Mouse (Mus musculus): ENCODE results near the gene Erich4.
A peak's percentile ranks its signal among the peaks of the same experiment; 100 is the strongest.

Gene Erich4

DNA sequence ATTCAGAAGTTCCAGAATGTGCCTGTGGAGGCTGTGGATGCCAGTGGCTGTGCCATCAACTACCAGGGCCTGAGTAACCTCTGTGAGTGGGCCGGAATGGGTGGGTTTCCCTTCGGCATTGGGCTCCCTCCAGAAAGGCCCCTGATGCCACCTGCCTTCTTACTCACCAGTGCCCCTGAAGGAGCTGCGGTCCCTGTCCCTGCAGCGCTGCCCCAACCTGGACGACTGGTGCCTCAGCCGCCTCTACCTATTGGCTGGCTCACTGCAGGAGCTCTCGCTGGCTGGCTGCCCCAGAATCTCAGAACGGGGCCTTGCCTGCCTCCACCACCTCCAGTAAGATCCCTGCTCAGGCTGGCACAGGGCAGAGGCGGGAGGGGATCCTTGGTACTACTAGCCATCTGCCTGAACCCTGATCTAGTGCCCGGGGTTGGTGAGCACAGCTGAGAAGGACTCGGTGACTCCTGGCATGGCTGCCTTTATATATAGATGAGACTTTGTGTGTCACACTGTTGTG, 8.2 kb upstream of the Erich4 start:
- DNase-seq (ENCODE audit: low spot score): no peak

- DNase-seq (ENCODE audit: low spot score): no peak
Measured at GRCm38 (mm10) chr7:25620751-25621150, 5.1 kb upstream of the Erich4 start.

GRCm38 (mm10) chr7:25620101-25620500, 4.4 kb upstream of the Erich4 start:
- no peak for DNase-seq (ENCODE audit: low spot score)

- no peak for DNase-seq (ENCODE audit: low spot score)
Measured at GRCm38 (mm10) chr7:25619722-25619991, 4.0 kb upstream of the Erich4 start.

DNA sequence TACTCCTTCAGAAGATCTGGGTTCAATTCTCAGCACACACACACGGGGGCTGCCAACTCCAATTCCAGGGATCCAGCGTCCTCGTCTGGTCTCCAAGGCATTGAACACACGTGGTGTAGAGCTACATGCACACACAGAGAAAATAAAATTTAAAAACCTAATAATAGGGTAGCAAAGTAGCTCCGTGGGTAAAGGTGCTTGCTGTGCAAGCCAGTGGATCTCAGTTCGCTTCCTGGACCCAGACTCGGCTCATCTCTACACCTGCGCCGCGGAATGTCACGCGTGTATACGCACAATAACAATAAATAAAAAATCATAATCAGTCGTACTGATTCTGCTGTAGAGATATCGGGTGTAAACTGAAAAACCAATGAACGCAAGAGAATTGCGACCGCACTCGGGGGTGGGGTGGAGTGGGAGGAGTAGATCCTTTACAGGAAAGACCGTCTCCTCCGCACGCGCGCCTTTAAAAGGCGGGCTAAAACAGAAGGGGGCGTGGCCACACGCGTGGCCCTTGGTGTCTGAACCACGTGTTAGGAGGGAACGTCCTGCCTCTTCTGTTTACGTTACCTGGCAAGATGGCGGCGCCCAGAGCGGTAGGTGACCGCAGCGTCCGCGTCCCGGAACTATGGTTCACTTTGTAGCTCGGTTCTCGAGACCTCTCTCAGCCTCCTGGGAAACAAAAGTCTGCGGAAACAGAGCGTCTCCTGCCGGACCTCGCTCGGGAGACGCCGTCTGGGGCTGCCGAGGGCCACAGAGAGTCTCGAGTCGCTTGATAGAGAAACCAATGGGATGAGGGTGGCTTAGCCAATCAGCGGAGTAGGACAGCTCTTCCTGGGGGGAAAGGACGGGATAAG, 3.4 kb upstream of the Erich4 start, which contains the start of gene Dmac2:
Gene Dmac2, plus strand, starts transcription at position 550 of the 857 bp plus-strand sequence.
- DNase-seq (ENCODE audit: low spot score): peak; percentile 95

DNA sequence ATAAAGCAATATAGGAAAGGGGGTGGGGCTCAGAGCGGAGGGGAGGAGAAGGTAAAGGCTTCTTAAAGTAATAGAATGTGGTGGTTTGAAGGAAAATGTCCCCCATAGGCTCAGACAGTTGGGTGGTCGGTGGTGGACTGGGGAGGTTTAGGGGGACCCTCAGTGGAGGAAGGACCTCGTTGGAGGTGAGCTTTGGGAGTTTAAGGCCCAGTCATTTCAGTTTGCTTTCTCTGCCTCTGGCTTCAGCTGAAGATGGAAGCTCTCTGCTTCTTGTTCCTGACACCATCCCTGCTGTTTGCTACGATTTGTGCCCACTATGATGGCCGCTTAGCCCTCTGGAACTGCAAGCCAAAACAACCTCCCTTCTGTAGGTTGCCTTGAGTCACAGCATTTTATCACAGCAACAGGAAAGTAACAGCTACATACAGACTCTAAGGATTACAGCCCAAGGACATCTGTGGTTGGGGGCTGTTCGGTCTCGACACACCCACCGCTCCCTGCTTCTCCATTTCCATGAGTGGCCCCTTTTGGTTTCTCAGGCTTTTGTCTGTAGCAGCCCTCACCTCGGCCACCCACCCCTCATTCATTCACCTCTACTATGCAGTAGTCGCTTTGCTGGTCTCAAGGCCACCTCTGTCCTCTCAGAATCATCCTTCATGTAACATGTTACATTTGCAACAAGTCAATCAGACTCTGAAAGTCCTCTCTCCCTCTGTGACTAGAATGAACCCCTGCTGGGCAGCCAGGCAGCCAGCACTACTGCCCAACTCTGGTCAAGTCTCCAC, 1.9 kb upstream of the Erich4 start:
- no peak for DNase-seq (ENCODE audit: low spot score)

DNA sequence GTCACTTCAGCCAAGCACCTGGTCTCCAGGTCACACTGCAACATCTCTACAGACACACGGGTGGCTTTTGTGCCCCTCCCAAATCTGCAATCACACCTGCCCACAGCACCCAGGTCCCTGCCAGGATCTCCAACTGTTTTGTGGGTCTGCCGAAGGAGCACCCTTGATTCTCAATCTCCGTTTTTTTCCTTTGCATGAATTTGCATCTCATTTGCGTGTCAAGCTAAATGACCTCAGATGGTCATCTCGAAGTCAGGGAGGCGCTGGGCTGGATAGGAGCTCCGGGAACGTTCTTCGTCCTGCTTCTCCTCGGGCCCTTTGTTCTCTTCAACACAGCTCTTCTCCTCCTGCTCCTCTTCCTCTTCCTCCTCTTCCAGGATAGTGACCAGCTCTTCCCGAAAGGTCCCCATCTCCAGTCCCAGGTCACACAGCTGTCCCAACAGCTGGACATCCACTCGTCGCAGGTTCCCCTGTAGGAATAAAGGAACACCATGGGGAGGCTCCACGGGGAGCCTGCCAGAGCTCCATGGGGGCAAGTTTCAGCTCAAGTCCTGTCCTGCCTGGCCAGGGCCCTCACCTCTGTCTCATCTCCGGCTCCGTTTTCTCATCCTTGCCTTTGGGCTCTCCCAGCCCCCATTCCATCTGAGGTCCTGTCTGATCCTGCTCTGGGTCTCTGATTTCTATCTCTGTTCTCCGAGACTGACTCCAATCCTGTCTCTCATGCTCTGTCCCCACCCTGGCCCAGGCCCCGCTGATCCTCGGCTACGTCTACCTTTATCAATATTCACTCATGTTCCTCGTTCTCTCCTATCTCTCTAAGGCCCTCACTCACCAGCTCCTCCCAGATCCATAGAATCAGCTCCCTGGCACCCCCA, 624 bp downstream of the Erich4 start:
- no peak for DNase-seq (ENCODE audit: low spot score)

DNA sequence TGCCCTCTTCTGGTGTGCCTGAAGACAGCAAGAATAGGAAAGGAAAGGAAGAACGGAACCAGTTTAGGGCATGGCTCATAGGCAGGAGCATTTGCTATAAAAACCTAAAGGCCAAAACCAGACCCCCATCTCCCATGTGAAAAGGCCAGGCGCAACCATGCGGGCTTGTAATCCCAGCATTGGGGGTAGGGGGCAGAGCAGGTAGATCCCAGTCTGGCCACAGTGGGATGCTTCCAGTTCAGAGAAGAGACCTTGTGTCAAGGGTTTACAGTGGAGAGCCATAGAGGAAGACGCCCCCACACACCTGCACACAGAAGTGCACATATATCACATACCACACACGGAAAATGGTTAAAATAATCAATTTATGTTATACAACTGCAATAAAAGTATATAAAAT, 1.6 kb downstream of the Erich4 start:
- no peak for DNase-seq (ENCODE audit: low spot score)

DNA sequence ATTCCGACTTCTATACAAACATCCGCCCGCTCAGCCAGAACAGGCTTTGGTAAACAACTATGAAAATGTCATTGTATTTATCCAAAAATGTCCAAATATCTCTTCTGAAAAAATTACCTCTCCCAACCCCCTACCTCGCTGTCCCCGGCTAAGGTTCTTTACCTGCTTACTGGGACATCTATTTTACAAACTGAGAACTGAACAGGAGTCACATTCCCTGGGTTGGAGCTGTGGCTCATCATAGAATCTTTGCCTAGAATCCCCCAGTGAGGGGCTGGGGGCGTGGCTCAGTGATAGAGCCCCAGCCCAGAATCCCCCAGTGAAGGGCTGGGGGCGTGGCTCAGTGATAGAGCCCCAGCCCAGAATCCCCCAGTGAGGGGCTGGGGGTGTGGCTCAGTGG, 4.2 kb downstream of the Erich4 start:
- DNase-seq (ENCODE audit: low spot score): no peak

GRCm38 (mm10) chr7:25610056-25610455, 5.6 kb downstream of the Erich4 start:
- no peak for DNase-seq (ENCODE audit: low spot score)

DNA sequence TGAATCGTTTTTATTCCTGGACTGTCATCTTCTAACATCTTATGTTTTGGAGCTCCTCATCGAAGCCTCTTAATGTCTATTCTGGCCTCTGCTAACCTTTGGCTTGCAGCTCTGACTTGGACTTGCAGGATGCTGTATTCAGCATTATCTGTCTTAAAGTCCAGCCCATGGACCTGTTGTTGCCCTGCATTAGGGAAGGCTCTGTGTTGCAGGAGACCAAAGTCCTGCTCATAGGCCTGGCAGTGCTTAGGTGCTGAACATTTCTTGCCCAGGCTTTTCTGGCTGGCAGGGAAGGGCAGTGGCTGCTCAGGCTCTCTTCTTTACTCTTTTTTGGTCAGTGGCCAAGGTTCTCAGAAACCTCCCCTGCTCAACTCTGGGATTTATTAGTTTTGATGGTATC, 8.5 kb downstream of the Erich4 start:
- DNase-seq (ENCODE audit: low spot score): no peak

GRCm38 (mm10) chr7:25606625-25607063, 9.0 kb downstream of the Erich4 start:
- no peak for DNase-seq (ENCODE audit: low spot score)

- no peak for DNase-seq (ENCODE audit: low spot score)
Measured at GRCm38 (mm10) chr7:25601346-25601745, 14.3 kb downstream of the Erich4 start.

DNA sequence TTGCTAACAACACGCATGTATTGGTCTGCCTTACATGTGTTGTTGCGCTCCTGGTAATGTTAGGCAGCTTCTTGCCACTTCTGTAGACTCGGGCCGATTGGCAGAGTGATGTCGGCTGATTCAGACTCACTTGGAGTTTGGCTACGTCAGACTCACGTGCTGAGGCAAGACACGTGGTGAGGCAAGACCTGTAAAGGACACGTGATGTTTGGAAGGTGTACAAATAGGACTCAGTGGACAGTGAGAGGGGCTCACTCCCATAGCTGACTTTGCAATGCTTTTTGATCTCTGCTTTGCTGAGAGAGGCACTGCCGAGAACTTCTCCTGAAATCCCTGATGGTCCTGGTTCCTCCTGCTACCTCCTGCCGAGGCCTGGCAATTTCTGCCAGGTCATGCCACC, 15.0 kb downstream of the Erich4 start:
- DNase-seq (ENCODE audit: low spot score): no peak

DNA sequence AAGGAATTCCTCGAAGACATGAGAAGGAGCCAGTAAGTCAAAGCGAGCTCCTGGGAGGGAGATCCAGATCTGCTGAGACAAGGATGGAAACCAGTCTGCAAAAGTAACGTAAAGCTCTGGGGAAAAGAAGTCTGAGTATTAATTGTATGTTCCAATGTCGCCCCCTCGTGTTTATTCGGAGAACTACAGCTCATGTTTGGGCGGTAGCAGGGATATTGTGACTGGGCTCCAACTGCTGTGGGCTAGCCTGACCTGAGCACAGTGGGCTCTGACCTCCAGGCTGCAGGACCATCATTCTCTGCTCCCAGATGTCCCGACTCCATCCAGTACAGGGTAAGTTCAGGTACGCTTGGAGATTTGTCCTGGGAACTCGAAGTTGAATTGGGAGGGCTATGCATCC, 16.0 kb downstream of the Erich4 start:
- peak; percentile 64 for DNase-seq (ENCODE audit: low spot score)

DNA sequence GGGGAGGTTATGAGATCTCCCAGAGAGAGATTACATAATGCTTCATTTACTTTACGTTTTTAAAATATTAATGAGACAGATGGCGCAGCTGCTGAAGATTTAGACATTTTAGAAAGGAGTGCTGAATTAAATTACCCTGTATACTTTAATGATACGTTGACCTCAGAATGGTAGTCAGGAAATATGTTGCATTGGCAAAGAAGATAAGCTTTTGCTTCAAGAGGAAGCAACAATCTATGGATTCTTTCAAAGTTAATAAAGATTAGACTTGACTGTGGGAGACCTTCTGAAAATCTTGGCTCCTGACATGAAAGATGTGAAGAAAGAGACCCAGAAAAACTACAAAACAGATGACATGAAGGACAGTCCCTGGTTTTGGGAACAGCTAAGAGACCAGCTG, 21.8 kb downstream of the Erich4 start:
- no peak for DNase-seq (ENCODE audit: low spot score)

- no peak for DNase-seq (ENCODE audit: low spot score)
Measured at GRCm38 (mm10) chr7:25591226-25591625, 24.5 kb downstream of the Erich4 start.

GRCm38 (mm10) chr7:25585351-25586204, 30.1 kb downstream of the Erich4 start:
- DNase-seq (ENCODE audit: low spot score): no peak

DNA sequence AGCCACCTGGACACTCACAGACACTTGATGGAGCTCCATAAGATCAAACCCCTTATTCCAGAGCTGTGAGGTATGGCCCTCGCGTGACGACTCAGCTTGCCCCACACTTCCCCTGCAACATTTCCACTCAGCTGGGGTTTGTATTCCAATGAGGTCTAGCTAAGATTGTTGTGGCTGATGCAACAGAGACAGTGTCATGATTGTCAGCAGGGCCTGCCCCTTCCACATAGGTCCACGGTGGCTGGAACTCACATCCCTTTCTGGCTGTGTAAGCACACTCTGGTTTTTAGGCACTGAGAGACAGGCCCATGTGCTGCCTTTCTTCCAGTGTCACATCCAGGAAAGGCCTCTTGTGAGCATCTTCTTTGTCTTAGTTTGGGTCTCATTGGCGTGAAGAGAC, 31.0 kb downstream of the Erich4 start:
- no peak for DNase-seq (ENCODE audit: low spot score)

- DNase-seq (ENCODE audit: low spot score): no peak
Measured at GRCm38 (mm10) chr7:25582301-25582810, 33.3 kb downstream of the Erich4 start.

DNA sequence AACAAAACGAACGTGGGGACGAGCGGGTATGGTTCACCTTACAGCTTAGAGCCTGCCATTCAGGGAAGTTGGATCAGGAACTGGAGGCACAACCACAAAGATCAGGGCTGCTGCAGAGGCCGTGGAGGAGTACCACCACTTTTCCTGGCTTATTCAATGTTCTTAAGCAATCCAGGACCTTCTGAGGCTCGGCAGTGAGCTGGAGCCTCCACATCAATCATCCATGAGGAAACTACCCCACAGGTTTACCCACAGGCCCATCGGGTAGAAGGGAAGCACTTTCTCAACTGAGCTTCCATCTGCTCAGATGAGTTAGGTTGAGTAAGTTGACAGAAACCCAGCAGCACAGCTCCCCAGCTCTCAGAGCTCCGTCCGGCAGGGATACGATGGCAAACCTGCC, 36.3 kb downstream of the Erich4 start:
- DNase-seq (ENCODE audit: low spot score): no peak
